Mouse (Mus musculus) C2C12 (cell line): ENCODE data around the gene Olfr641.

Source experiments
- CTCF ChIP-seq: IDR thresholded peaks from one replicate; pipeline ENCODE4 v1.5.1; 2011; ENCODE audit not compliant: control insufficient read depth, insufficient read depth, insufficient read length
- MYOD1 ChIP-seq: IDR thresholded peaks from one replicate; pipeline ENCODE4 v1.6.1; 2011; ENCODE audit warnings: low read depth; ENCODE audit not compliant: control insufficient read depth, insufficient read length

- TF ChIP-seq CTCF (no peak), MYOD1 (no peak)
Observed at GRCm38 (mm10) chr7:104085365-104085764, 50.1 kb downstream of the Olfr641 start, which contains the start of gene Olfr645.
